Mouse (Mus musculus): Measurements from ENCODE around the gene Osbpl9. TPM values are rescaled to one million over a fixed set of nuclear protein-coding genes. Genes with fewer than 3 reads are reported as not detected.
A peak's percentile ranks its signal among the peaks of the same experiment; 100 is the strongest.

The Osbpl9 gene
- 50.4 and 53.5 TPM in 2 replicates for polyA plus RNA-seq (2015; fragmentation: Nextera tagmentation; extraction: Ambion mirVana)

- WGBS = under 1% methylated on average over 59 of the region's 59 CpGs
- Histone ChIP-seq H3K4me1 (ENCODE audit: control insufficient read depth, insufficient read depth, low read length) (peaks cover 5% of the 10 kb centered on the region; the same call in 1 of the 2 replicates), H3K27ac (ENCODE audit: low read length) (peak within 1 kb of the TSS; percentile 95), H3K9ac (ENCODE audit: low read depth, low read length) (peak within 1 kb of the TSS; percentile 79), H3K4me3 (ENCODE audit: low read length) (peak within 1 kb of the TSS; percentile 85), H3K27me3 (replicated peaks; ENCODE audit: control insufficient read depth, insufficient read depth, low read length) (no peaks in the 10 kb centered on the region), H3K36me3 (ENCODE audit: control insufficient read depth, insufficient read depth, low read length) (no peaks in the 10 kb centered on the region), H3K4me2 (ENCODE audit: low read depth, low read length) (peak within 1 kb of the TSS; percentile 61), H3K9me3 (ENCODE audit: control insufficient read depth, low read length) (no peaks in the 10 kb centered on the region)
- peak; percentile 99 for ATAC-seq
Observed at GRCm38 (mm10) chr4:109201582-109202424, at the start of gene Osbpl9. Osbpl9 (minus strand) TSS chr4:109202272.

- 44% methylated on average over 3 of the region's 3 CpGs for WGBS
- ATAC-seq = no peak
- no peak overlapping the region for H3K4me3 ChIP-seq (ENCODE audit: low read length)
Observed at GRCm38 (mm10) chr4:109251605-109252004, 49.5 kb upstream of the Osbpl9 start.

GRCm38 (mm10) chr4:109245016-109245620, 43.0 kb upstream of the Osbpl9 start:
- no peaks in the 10 kb centered on the region for H3K36me3 ChIP-seq (ENCODE audit: control insufficient read depth, insufficient read depth, low read length)
- H3K27me3 ChIP-seq (replicated peaks; ENCODE audit: control insufficient read depth, insufficient read depth, low read length) = no peaks in the 10 kb centered on the region
- no peak overlapping the region for H3K4me3 ChIP-seq (ENCODE audit: low read length)
- ATAC-seq = no peak
- no peak overlapping the region for H3K9ac ChIP-seq (ENCODE audit: low read depth, low read length)
- no peak overlapping the region for H3K27ac ChIP-seq (ENCODE audit: low read length)
- H3K9me3 ChIP-seq (ENCODE audit: control insufficient read depth, low read length) = no peaks in the 10 kb centered on the region
- no peak overlapping the region for H3K4me2 ChIP-seq (ENCODE audit: low read depth, low read length)
- WGBS = 81% methylated on average over 6 of the region's 6 CpGs
- no peaks in the 10 kb centered on the region for H3K4me1 ChIP-seq (ENCODE audit: control insufficient read depth, insufficient read depth, low read length)

More at GRCm38 (mm10) chr4:109251605-109252004, 49.5 kb upstream of the Osbpl9 start:
- no peaks in the 10 kb centered on the region for H3K9me3 ChIP-seq (ENCODE audit: control insufficient read depth, low read length)
- no peak overlapping the region for H3K4me2 ChIP-seq (ENCODE audit: low read depth, low read length)
- no peaks in the 10 kb centered on the region for H3K4me1 ChIP-seq (ENCODE audit: control insufficient read depth, insufficient read depth, low read length)
- no peak overlapping the region for H3K27ac ChIP-seq (ENCODE audit: low read length)
- H3K9ac ChIP-seq (ENCODE audit: low read depth, low read length) = no peak overlapping the region
- no peaks in the 10 kb centered on the region for H3K36me3 ChIP-seq (ENCODE audit: control insufficient read depth, insufficient read depth, low read length)
- no peaks in the 10 kb centered on the region for H3K27me3 ChIP-seq (replicated peaks; ENCODE audit: control insufficient read depth, insufficient read depth, low read length)

- no peak for ATAC-seq
- 79% methylated on average over 7 of the region's 7 CpGs for WGBS
- no peak overlapping the region for H3K4me3 ChIP-seq (ENCODE audit: low read length)
- H3K4me1 ChIP-seq (ENCODE audit: control insufficient read depth, insufficient read depth, low read length) = no peaks in the 10 kb centered on the region
- no peaks in the 10 kb centered on the region for H3K9me3 ChIP-seq (ENCODE audit: control insufficient read depth, low read length)
- H3K27ac ChIP-seq (ENCODE audit: low read length) = no peak overlapping the region
- no peak overlapping the region for H3K9ac ChIP-seq (ENCODE audit: low read depth, low read length)
- no peaks in the 10 kb centered on the region for H3K36me3 ChIP-seq (ENCODE audit: control insufficient read depth, insufficient read depth, low read length)
- no peak overlapping the region for H3K4me2 ChIP-seq (ENCODE audit: low read depth, low read length)
- H3K27me3 ChIP-seq (replicated peaks; ENCODE audit: control insufficient read depth, insufficient read depth, low read length) = no peaks in the 10 kb centered on the region
Observed at GRCm38 (mm10) chr4:109244506-109244905, 42.4 kb upstream of the Osbpl9 start.

- no peak for ATAC-seq
- H3K9me3 ChIP-seq (ENCODE audit: control insufficient read depth, low read length) = no peaks in the 10 kb centered on the region
- H3K27ac ChIP-seq (ENCODE audit: low read length) = no peak overlapping the region
Observed at GRCm38 (mm10) chr4:109241934-109242333, 39.9 kb upstream of the Osbpl9 start.

GRCm38 (mm10) chr4:109241221-109241620, 39.1 kb upstream of the Osbpl9 start:
- H3K4me3 ChIP-seq (ENCODE audit: low read length) = no peak overlapping the region
- no peaks in the 10 kb centered on the region for H3K36me3 ChIP-seq (ENCODE audit: control insufficient read depth, insufficient read depth, low read length)
- H3K9ac ChIP-seq (ENCODE audit: low read depth, low read length) = no peak overlapping the region
- no peak for ATAC-seq
- H3K4me2 ChIP-seq (ENCODE audit: low read depth, low read length) = no peak overlapping the region
- H3K4me1 ChIP-seq (ENCODE audit: control insufficient read depth, insufficient read depth, low read length) = no peaks in the 10 kb centered on the region
- no peaks in the 10 kb centered on the region for H3K9me3 ChIP-seq (ENCODE audit: control insufficient read depth, low read length)
- H3K27ac ChIP-seq (ENCODE audit: low read length) = no peak overlapping the region
- no peaks in the 10 kb centered on the region for H3K27me3 ChIP-seq (replicated peaks; ENCODE audit: control insufficient read depth, insufficient read depth, low read length)

More at GRCm38 (mm10) chr4:109241934-109242333, 39.9 kb upstream of the Osbpl9 start:
- WGBS = 56% methylated on average over 4 of the region's 4 CpGs
- Histone ChIP-seq H3K36me3 (ENCODE audit: control insufficient read depth, insufficient read depth, low read length) (no peaks in the 10 kb centered on the region), H3K4me1 (ENCODE audit: control insufficient read depth, insufficient read depth, low read length) (no peaks in the 10 kb centered on the region), H3K4me2 (ENCODE audit: low read depth, low read length) (no peak overlapping the region), H3K4me3 (ENCODE audit: low read length) (no peak overlapping the region), H3K27me3 (replicated peaks; ENCODE audit: control insufficient read depth, insufficient read depth, low read length) (no peaks in the 10 kb centered on the region), H3K9ac (ENCODE audit: low read depth, low read length) (no peak overlapping the region)

- H3K4me1 ChIP-seq (ENCODE audit: control insufficient read depth, insufficient read depth, low read length) = no peaks in the 10 kb centered on the region
- no peaks in the 10 kb centered on the region for H3K27me3 ChIP-seq (replicated peaks; ENCODE audit: control insufficient read depth, insufficient read depth, low read length)
- no peak for ATAC-seq
- H3K4me3 ChIP-seq (ENCODE audit: low read length) = no peak overlapping the region
- no peaks in the 10 kb centered on the region for H3K9me3 ChIP-seq (ENCODE audit: control insufficient read depth, low read length)
- 78% methylated on average over 24 of the region's 24 CpGs for WGBS
- H3K27ac ChIP-seq (ENCODE audit: low read length) = no peak overlapping the region
- H3K9ac ChIP-seq (ENCODE audit: low read depth, low read length) = no peak overlapping the region
- H3K36me3 ChIP-seq (ENCODE audit: control insufficient read depth, insufficient read depth, low read length) = no peaks in the 10 kb centered on the region
- H3K4me2 ChIP-seq (ENCODE audit: low read depth, low read length) = no peak overlapping the region
Observed at GRCm38 (mm10) chr4:109238428-109239268, 36.6 kb upstream of the Osbpl9 start.

GRCm38 (mm10) chr4:109236186-109236879, 34.3 kb upstream of the Osbpl9 start:
- no peak for ATAC-seq
- no peak overlapping the region for H3K27ac ChIP-seq (ENCODE audit: low read length)
- 71% methylated on average over 7 of the region's 7 CpGs for WGBS

More at GRCm38 (mm10) chr4:109236186-109236879, 34.3 kb upstream of the Osbpl9 start:
- no peaks in the 10 kb centered on the region for H3K4me1 ChIP-seq (ENCODE audit: control insufficient read depth, insufficient read depth, low read length)
- H3K4me2 ChIP-seq (ENCODE audit: low read depth, low read length) = no peak overlapping the region
- no peaks in the 10 kb centered on the region for H3K9me3 ChIP-seq (ENCODE audit: control insufficient read depth, low read length)
- no peak overlapping the region for H3K9ac ChIP-seq (ENCODE audit: low read depth, low read length)
- H3K4me3 ChIP-seq (ENCODE audit: low read length) = no peak overlapping the region
- H3K27me3 ChIP-seq (replicated peaks; ENCODE audit: control insufficient read depth, insufficient read depth, low read length) = no peaks in the 10 kb centered on the region
- H3K36me3 ChIP-seq (ENCODE audit: control insufficient read depth, insufficient read depth, low read length) = no peaks in the 10 kb centered on the region
